Mouse (Mus musculus): Measurements from ENCODE around the gene Tchp.

DNA sequence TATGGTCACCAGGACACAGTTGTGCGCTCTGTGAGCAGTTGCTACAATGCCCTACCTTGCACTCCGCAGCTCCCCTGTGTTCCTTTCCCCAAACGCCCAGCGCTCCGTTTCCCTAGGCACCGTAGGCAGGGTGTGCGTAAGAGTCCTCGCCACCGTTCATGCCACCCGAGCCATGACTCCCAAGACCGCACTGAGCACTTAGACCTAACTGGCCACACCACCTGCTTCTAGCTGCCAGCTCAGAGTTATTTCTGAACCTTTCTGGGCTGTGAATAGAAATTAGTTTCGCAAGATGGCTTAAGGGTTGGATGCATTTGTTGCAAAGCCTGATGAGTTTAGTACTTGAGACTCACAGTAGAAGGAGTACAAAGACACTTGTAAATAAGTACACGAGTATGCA is 15.3 kb downstream of the Tchp start:
- TF ChIP-seq POLR2A (IDR thresholded peaks at IDR 0.05; ENCODE audit: control insufficient read depth, low read depth, low read length), result no peak
- TF ChIP-seq CTCF (IDR thresholded peaks at IDR 0.05; ENCODE audit: control insufficient read depth, insufficient read depth, insufficient replicate concordance, low read depth, low read length), result no peak

All from testis, adult 2 months (tissue).